Mouse (Mus musculus) thymus, adult 2 months (tissue): ENCODE measurements around the gene Hist3h2a. TPM values are rescaled to one million over a fixed set of nuclear protein-coding genes. Genes with fewer than 3 reads are reported as not detected.

Source experiments
- DNase-seq: peaks from one replicate; pipeline ENCODE4 v3.0.0; 2021
- H3K27ac ChIP-seq: fragments of 200-500 bp; 2 replicates; pipeline ENCODE4 v1.5.1; 2012; ENCODE audit warnings: low read length, control low read depth; ENCODE audit not compliant: control insufficient read depth, insufficient read depth
- H3K27me3 ChIP-seq: fragments of 200-500 bp; 2 replicates; pipeline ENCODE4 v1.6.1; 2012; ENCODE audit warnings: mild to moderate bottlenecking, low read length, moderate library complexity, mixed read lengths; ENCODE audit not compliant: control insufficient read depth, insufficient read depth
- H3K36me3 ChIP-seq: fragments of 200-500 bp; 2 replicates; pipeline ENCODE4 v1.6.1; 2012; ENCODE audit warnings: mild to moderate bottlenecking, low read length, moderate library complexity; ENCODE audit not compliant: control insufficient read depth, insufficient read depth
- H3K4me1 ChIP-seq: fragments of 200-500 bp; replicated peaks from 2 replicates; pipeline ENCODE4 v1.6.1; 2012; ENCODE audit warnings: low read length; ENCODE audit not compliant: control insufficient read depth, insufficient read depth
- H3K4me3 ChIP-seq: fragments of 200-500 bp; 2 replicates; pipeline ENCODE4 v1.5.1; 2012; ENCODE audit warnings: mild to moderate bottlenecking, low read length, control low read depth, moderate library complexity; ENCODE audit not compliant: control insufficient read depth, insufficient read depth
- CTCF ChIP-seq: fragments of 200-500 bp; IDR thresholded peaks from 2 replicates; pipeline ENCODE4 v1.5.1; 2012; ENCODE audit warnings: mild to moderate bottlenecking, control low read depth, low read length, moderate library complexity, borderline replicate concordance; ENCODE audit not compliant: control insufficient read depth, poor library complexity, insufficient read depth; ENCODE audit errors: extremely low read depth
- POLR2A ChIP-seq: fragments of 200-500 bp; IDR thresholded peaks from 2 replicates; pipeline ENCODE4 v1.6.1; 2012; ENCODE audit warnings: mild to moderate bottlenecking, low read length, control low read depth, moderate library complexity; ENCODE audit not compliant: control insufficient read depth, poor library complexity, insufficient read depth; ENCODE audit errors: extremely low read depth
- WGBS: fragments of 180-500 bp; shearing (Covaris S2); methylation state at CpG from one replicate; pipeline ENCODE4 v1.1.7; 2018; 5-methylcytosine and 5-hydroxymethylcytosine counted together
- polyA plus RNA-seq: library from polyadenylated mRNA; depleted of rRNA; stranded (reverse); fragments of >200 nt; gene quantifications from 2 replicates; pipeline ENCODE4 v1.2.3, GENCODE M21; 2012; rRNA removed

Gene Hist3h2a
- polyA plus RNA-seq, 1 experiment = 45.9 TPM

- no peaks in the 10 kb centered on the region for H3K27me3 ChIP-seq
- H3K4me1 ChIP-seq = peaks cover 21% of the 10 kb centered on the region
- no peaks in the 10 kb centered on the region for H3K36me3 ChIP-seq
- 88% methylated on average over 5 of the region's 5 CpGs for WGBS
- TF ChIP-seq CTCF (no peak), POLR2A (no peak)
- no peak overlapping the region for H3K4me3 ChIP-seq
- H3K27ac ChIP-seq = no peak overlapping the region
- DNase-seq = no peak
Measured at GRCm38 (mm10) chr11:58997541-58997940, 43.1 kb downstream of the Hist3h2a start.

- peaks cover 20% of the 10 kb centered on the region for H3K4me1 ChIP-seq
- H3K36me3 ChIP-seq = no peaks in the 10 kb centered on the region
- H3K27me3 ChIP-seq = no peaks in the 10 kb centered on the region
- WGBS = 73% methylated on average over 11 of the region's 11 CpGs
- H3K27ac ChIP-seq = no peak overlapping the region
- H3K4me3 ChIP-seq = no peak overlapping the region
- no peak for TF ChIP-seq POLR2A
- no peak for TF ChIP-seq CTCF
- no peak for DNase-seq
Measured at GRCm38 (mm10) chr11:58999158-58999557, 44.7 kb downstream of the Hist3h2a start.

- DNase-seq = no peak
- no peak overlapping the region for H3K4me3 ChIP-seq
- H3K36me3 ChIP-seq = no peaks in the 10 kb centered on the region
- no peaks in the 10 kb centered on the region for H3K27me3 ChIP-seq
- TF ChIP-seq CTCF = no peak
- no peak for TF ChIP-seq POLR2A
- H3K4me1 ChIP-seq = peaks cover 14% of the 10 kb centered on the region
- no peak overlapping the region for H3K27ac ChIP-seq
- whole genome bisulfite sequencing = 93% methylated on average over 6 of the region's 6 CpGs
Measured at GRCm38 (mm10) chr11:58999830-59000229, 45.3 kb downstream of the Hist3h2a start.

GRCm38 (mm10) chr11:59000635-59001034 is 46.1 kb downstream of the Hist3h2a start:
- H3K27me3 ChIP-seq = no peaks in the 10 kb centered on the region
- no peak for DNase-seq
- H3K36me3 ChIP-seq = no peaks in the 10 kb centered on the region
- TF ChIP-seq POLR2A (no peak), CTCF (no peak)
- WGBS = 96% methylated on average over 21 of the region's 21 CpGs
- H3K4me1 ChIP-seq = peaks cover 6% of the 10 kb centered on the region
- H3K27ac ChIP-seq = no peak overlapping the region
- no peak overlapping the region for H3K4me3 ChIP-seq

GRCm38 (mm10) chr11:59002327-59003079 is 48.0 kb downstream of the Hist3h2a start:
- Histone ChIP-seq H3K27me3 (no peaks in the 10 kb centered on the region), H3K4me1 (no peaks in the 10 kb centered on the region; the same call in 1 of the 2 replicates), H3K36me3 (no peaks in the 10 kb centered on the region), H3K4me3 (no peak overlapping the region), H3K27ac (no peak overlapping the region)
- no peak for DNase-seq
- 93% methylated on average over 7 of the region's 7 CpGs for WGBS
- TF ChIP-seq POLR2A = no peak
- TF ChIP-seq CTCF = no peak

Other genes with a start within 250 kb of the Hist3h2a start
- gene Olfr318, start 230.7 kb upstream of the Hist3h2a start, polyA plus RNA-seq = not detected in 2 replicates
- gene Olfr317, start 215.5 kb upstream of the Hist3h2a start, polyA plus RNA-seq = not detected in 2 replicates
- 0.19 TPM in 1 of 2 replicates, not detected in the other for gene Olfr316, start 202.0 kb upstream of the Hist3h2a start, polyA plus RNA-seq
- gene Olfr315, start 181.5 kb upstream of the Hist3h2a start, polyA plus RNA-seq = 1.4 and 1.5 TPM in 2 replicates
- gene Olfr314, start 171.7 kb upstream of the Hist3h2a start, polyA plus RNA-seq = 0.08 TPM in 1 of 2 replicates, not detected in the other
- gene Fam183b, start 152.7 kb upstream of the Hist3h2a start, polyA plus RNA-seq = 0.59 and 0.82 TPM in 2 replicates
- not detected in 2 replicates for gene Olfr313, start 139.7 kb upstream of the Hist3h2a start, polyA plus RNA-seq
- not detected in 2 replicates for gene Olfr312, start 125.4 kb upstream of the Hist3h2a start, polyA plus RNA-seq
- gene Olfr311, start 115.4 kb upstream of the Hist3h2a start, polyA plus RNA-seq = not detected in 2 replicates
- gene Gm12258, start 107.5 kb upstream of the Hist3h2a start, polyA plus RNA-seq = 17.4 and 18.9 TPM in 2 replicates
- gene 2810021J22Rik, start 87.5 kb upstream of the Hist3h2a start, polyA plus RNA-seq = 10.4 and 15.4 TPM in 2 replicates
- gene Zfp39, start 50.5 kb upstream of the Hist3h2a start, polyA plus RNA-seq = 2.7 and 3.9 TPM in 2 replicates
- gene Btnl10, start 36.8 kb upstream of the Hist3h2a start, polyA plus RNA-seq = 0.11 TPM in 2 replicates
- 335 and 488 TPM in 2 replicates for gene Rnf187, start 15.8 kb upstream of the Hist3h2a start, polyA plus RNA-seq
- 47.2 and 96.5 TPM in 2 replicates for gene Hist3h2ba, start 5.8 kb upstream of the Hist3h2a start, polyA plus RNA-seq
- 0.31 and 0.47 TPM in 2 replicates for gene Trim17, start within 50 bp of the Hist3h2a start, polyA plus RNA-seq
- 114 and 119 TPM in 2 replicates for gene Trim11, start 23.4 kb downstream of the Hist3h2a start, polyA plus RNA-seq
- 2.4 and 14.5 TPM in 2 replicates for gene Obscn, start 181.7 kb downstream of the Hist3h2a start, polyA plus RNA-seq
- 7.2 and 8.9 TPM in 2 replicates for gene Iba57, start 209.1 kb downstream of the Hist3h2a start, polyA plus RNA-seq
- 0.23 and 0.66 TPM in 2 replicates for gene Gjc2, start 228.5 kb downstream of the Hist3h2a start, polyA plus RNA-seq
- 56.8 and 79.8 TPM in 2 replicates for gene Guk1, start 237.5 kb downstream of the Hist3h2a start, polyA plus RNA-seq
- gene Mrpl55, start 247.8 kb downstream of the Hist3h2a start, polyA plus RNA-seq = 40.2 and 42.0 TPM in 2 replicates